Mouse (Mus musculus) lung, postnatal 10 days (tissue): ENCODE data around the gene Etfa.

Experiments
- DNase-seq: peaks from one replicate; pipeline ENCODE4 v3.0.0; 2021

The Etfa gene

GRCm38 (mm10) chr9:55421786-55422185, 90.3 kb downstream of the Etfa start:
- no peak for DNase-seq

DNA sequence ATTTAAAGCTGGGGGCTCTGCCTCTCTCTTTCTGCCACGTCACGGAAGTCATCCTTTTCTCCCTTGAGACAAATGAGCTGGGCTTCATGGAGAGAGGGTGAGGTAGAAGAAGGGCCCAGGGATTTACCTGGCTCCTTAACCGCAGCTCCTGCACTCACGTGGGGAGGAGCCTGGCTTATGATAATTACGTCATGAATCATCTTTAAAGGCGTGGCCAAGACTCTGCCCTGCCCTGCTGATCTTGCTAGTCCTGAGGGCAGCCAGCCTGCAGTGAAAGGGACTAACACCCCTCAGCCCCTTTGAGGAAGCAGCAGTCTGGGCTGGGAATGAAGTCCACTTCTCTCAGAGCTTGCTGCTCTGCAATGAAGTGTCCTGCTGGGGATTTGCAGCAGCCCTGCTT, 100.9 kb downstream of the Etfa start:
- no peak for DNase-seq

DNA sequence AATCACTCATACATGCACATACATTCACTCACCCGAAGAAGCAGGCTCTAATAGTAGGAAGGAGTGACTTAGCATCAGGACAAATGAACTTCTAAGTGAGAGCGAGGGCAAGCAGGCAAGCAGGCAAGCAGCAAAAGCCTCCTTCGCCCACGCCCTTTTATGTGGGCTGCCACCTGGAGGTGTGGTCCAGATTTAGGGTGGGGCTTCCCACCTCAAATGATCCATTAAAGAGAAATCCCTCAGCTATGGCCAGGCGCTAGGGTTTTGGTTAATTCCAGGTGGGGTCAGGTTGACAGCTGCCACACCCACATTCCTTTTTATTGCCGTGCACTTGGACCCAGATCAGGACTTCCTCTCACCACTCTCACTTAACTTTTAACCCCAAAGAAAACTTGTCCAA, 101.6 kb downstream of the Etfa start:
- no peak for DNase-seq

DNA sequence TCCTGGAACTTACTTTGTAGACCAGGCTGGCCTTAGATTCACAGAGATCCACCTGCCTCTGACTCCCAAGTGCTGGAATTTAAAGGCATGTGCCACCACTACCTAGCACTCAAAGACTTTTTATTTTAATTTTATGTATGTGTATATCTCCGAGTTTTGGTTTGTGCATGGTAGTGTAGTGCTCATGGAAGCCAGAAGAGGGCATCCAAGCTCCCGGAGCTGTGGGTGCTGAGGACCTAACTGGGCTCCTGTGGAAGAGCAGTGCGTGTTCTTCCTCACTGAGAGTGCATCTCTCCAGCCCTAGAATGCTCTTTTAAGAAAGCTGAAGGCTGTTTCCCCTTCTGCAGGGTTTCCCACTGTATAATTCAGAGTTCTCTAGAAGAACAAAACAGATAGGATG, 102.2 kb downstream of the Etfa start:
- no peak for DNase-seq

- peak; percentile 30 for DNase-seq
Observed at GRCm38 (mm10) chr9:55408851-55409250, 103.2 kb downstream of the Etfa start.

GRCm38 (mm10) chr9:55406773-55407172, 105.3 kb downstream of the Etfa start:
- no peak for DNase-seq

- DNase-seq = no peak
Observed at GRCm38 (mm10) chr9:55404976-55405702, 106.9 kb downstream of the Etfa start.
